Mouse (Mus musculus): ENCODE data around the gene Taar8c.

- no peak for TF ChIP-seq GATA1 (IDR thresholded peaks at IDR 0.05; ENCODE audit: low read length)
- no peak for TF ChIP-seq TAL1 (IDR thresholded peaks at IDR 0.05; ENCODE audit: low read length)
These were observed 49.7 kb downstream of the Taar8c start for GRCm38 (mm10) chr10:24052039-24052438.

Data from erythroblast, embryonic 14.5 days (primary cell).